Mouse (Mus musculus) neural tube, embryonic 14.5 days (tissue): Measurements from ENCODE around the gene Gramd1b. TPM values are rescaled to one million over a fixed set of nuclear protein-coding genes. Genes with fewer than 3 reads are reported as not detected.

Experiments used
- ATAC-seq: fragments of 200-750 bp; cut with Nextera tagmentation; 2 replicates; pipeline ENCODE4 v1.8.0; 2017; ENCODE audit warnings: low read depth, mild to moderate bottlenecking, moderate TSS enrichment, moderate library complexity
- H3K27ac ChIP-seq: fragments of 300-500 bp; sonication (generic); 2 replicates; pipeline ENCODE4 v1.5.1; 2014; ENCODE audit warnings: low read depth, mild to moderate bottlenecking, control low read depth, low read length, moderate library complexity, mixed read lengths
- H3K27me3 ChIP-seq: fragments of 300-500 bp; sonication (generic); 2 replicates; pipeline ENCODE4 v1.6.1; 2014; ENCODE audit warnings: low read length; ENCODE audit not compliant: control insufficient read depth, insufficient read depth
- H3K36me3 ChIP-seq: fragments of 300-500 bp; sonication (generic); 2 replicates; pipeline ENCODE4 v1.6.1; 2014; ENCODE audit warnings: low read length, mixed read lengths; ENCODE audit not compliant: control insufficient read depth, insufficient read depth
- H3K4me1 ChIP-seq: fragments of 300-500 bp; sonication (generic); 2 replicates; pipeline ENCODE4 v1.6.1; 2014; ENCODE audit warnings: low read length; ENCODE audit not compliant: control insufficient read depth, insufficient read depth
- H3K4me2 ChIP-seq: fragments of 300-500 bp; sonication (generic); 2 replicates; pipeline ENCODE4 v1.6.1; 2014; ENCODE audit warnings: mild to moderate bottlenecking, low read depth, low read length, control low read depth
- H3K4me3 ChIP-seq: fragments of 300-500 bp; sonication (generic); 2 replicates; pipeline ENCODE4 v1.5.1; 2014; ENCODE audit warnings: low read depth, low read length, control low read depth, mixed read lengths
- H3K9ac ChIP-seq: fragments of 300-500 bp; sonication (generic); replicated peaks from 2 replicates; pipeline ENCODE4 v1.6.1; 2014; ENCODE audit warnings: low read depth, mild to moderate bottlenecking, control low read depth, low read length, mixed read lengths
- H3K9me3 ChIP-seq: fragments of 300-500 bp; sonication (generic); 2 replicates; pipeline ENCODE4 v1.6.1; 2016; ENCODE audit warnings: low read length; ENCODE audit not compliant: control insufficient read depth
- WGBS: fragments of 180-500 bp; shearing (Covaris S2); extraction: QIAGEN DNeasy Blood & Tissue Kit; methylation state at CpG from one replicate; pipeline ENCODE4 v1.1.7; 2014; 5-methylcytosine and 5-hydroxymethylcytosine counted together
- polyA plus RNA-seq: library from polyadenylated mRNA; unstranded; fragments of >200 nt; fragmentation: Nextera tagmentation; extraction: Ambion mirVana; gene quantifications from 2 replicates; pipeline ENCODE4 v1.2.1, GENCODE M21; 2014

Gene Gramd1b
- polyA plus RNA-seq, 1 experiment from 2014 or later, result 13.9 TPM

DNA sequence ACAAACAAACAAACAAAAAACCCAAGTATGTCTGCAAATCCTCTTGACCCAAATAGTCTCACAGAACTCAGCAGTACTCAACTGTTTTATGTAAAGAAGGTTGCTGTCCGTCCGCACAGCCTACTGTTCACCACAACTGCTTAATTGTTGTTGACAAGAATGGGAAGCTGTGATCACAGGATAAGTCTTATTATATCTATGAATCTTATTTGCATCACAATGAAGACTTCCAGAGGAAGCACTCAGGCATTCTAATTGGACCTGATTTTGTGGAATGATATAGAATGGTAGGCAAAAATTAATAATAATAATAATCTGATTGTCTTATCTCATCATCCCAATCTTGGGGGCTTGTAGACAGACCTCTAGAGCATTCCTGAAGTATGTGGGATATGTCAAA lies 181.1 kb downstream of the Gramd1b start:
- no peak overlapping the region for H3K4me3 ChIP-seq
- ATAC-seq, result no peak
- WGBS, result 36% methylated on average over 2 of the region's 2 CpGs

GRCm38 (mm10) chr9:40349554-40349953 lies 181.6 kb downstream of the Gramd1b start:
- 80% methylated on average over 4 of the region's 4 CpGs for WGBS
- no peak for ATAC-seq

More for the DNA sequence above, 181.1 kb downstream of the Gramd1b start:
- Histone ChIP-seq H3K4me1 (peaks cover 8% of the 10 kb centered on the region), H3K9me3 (no peaks in the 10 kb centered on the region), H3K27me3 (no peaks in the 10 kb centered on the region), H3K27ac (no peak overlapping the region), H3K9ac (no peak overlapping the region), H3K36me3 (no peaks in the 10 kb centered on the region), H3K4me2 (no peak overlapping the region)

DNA sequence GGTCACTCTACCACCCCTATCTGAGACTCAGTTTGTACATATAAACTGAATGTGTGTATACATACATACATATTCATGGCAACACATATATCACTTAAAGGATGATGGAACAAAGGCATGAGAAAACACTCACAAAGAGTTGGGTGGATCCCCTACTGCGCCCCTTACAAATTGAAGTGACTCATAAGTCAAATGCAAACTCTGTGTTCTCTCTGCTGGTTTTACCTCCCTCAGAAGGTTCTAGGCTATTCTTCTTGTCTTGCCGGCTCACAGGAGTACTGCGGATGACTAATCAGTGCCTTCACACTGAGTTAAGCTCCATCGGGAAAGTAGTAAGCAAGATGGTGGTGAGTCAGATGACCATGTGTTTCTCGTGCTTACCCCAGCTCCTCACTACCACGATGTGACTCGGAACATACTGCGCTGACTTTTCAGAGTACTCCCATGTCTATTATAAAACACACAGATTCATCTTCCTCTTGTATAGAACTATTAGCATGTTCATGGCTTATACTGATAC lies 182.4 kb downstream of the Gramd1b start:
- 88% methylated on average over 8 of the region's 8 CpGs for WGBS
- Histone ChIP-seq H3K9ac (no peak overlapping the region), H3K4me1 (peaks cover 14% of the 10 kb centered on the region), H3K4me2 (no peak overlapping the region), H3K9me3 (no peaks in the 10 kb centered on the region), H3K27me3 (no peaks in the 10 kb centered on the region), H3K36me3 (no peaks in the 10 kb centered on the region), H3K4me3 (no peak overlapping the region), H3K27ac (no peak overlapping the region)
- no peak for ATAC-seq

More at GRCm38 (mm10) chr9:40349554-40349953, 181.6 kb downstream of the Gramd1b start:
- H3K4me1 ChIP-seq, result peaks cover 13% of the 10 kb centered on the region
- H3K36me3 ChIP-seq, result no peaks in the 10 kb centered on the region
- H3K9me3 ChIP-seq, result no peaks in the 10 kb centered on the region
- no peaks in the 10 kb centered on the region for H3K27me3 ChIP-seq
- H3K4me3 ChIP-seq, result no peak overlapping the region
- H3K9ac ChIP-seq, result no peak overlapping the region
- H3K27ac ChIP-seq, result no peak overlapping the region
- no peak overlapping the region for H3K4me2 ChIP-seq

DNA sequence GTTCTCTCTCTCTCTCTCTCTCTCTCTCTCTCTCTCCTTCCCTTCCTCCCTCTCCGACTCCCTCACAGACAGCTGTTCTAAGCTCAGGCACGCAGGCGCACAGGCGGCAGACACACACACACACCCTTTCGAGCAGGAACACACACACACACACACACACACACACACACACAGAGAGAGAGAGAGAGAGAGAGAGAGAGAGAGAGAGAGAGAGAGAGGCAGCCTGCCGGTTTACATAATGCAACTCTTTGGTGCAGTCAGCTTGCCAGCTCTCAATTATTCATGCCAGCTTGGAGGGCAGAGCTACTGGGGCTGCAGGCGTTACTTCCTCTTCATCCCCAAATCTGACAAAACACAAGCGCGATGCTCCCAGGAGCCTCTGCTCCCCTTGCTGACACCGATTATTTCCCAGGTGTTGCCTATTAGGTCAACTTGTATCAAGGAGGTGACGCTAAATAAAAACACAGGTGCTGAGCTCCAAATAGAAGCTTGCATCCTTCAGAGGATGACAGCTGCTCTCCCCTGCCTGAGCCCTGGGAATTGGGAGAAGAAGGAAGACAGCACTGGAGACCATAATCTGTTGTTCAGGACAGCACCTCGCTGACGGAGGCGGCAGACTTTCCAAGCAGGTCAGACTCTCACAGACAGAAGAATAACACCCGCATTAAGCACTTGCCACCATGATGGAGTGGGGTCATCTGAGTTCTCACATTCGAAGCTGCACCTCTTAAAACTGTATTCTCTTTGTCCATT lies 184.8 kb downstream of the Gramd1b start:
- Histone ChIP-seq H3K27ac (peak overlapping the region; percentile 83), H3K4me2 (peak overlapping the region; percentile 61), H3K9ac (peak overlapping the region; percentile 59), H3K27me3 (no peaks in the 10 kb centered on the region), H3K4me1 (peaks cover 14% of the 10 kb centered on the region), H3K9me3 (no peaks in the 10 kb centered on the region), H3K36me3 (no peaks in the 10 kb centered on the region), H3K4me3 (peak overlapping the region; percentile 31)
- ATAC-seq, result peak; percentile 89
- WGBS, result 8% methylated on average over 16 of the region's 16 CpGs

DNA sequence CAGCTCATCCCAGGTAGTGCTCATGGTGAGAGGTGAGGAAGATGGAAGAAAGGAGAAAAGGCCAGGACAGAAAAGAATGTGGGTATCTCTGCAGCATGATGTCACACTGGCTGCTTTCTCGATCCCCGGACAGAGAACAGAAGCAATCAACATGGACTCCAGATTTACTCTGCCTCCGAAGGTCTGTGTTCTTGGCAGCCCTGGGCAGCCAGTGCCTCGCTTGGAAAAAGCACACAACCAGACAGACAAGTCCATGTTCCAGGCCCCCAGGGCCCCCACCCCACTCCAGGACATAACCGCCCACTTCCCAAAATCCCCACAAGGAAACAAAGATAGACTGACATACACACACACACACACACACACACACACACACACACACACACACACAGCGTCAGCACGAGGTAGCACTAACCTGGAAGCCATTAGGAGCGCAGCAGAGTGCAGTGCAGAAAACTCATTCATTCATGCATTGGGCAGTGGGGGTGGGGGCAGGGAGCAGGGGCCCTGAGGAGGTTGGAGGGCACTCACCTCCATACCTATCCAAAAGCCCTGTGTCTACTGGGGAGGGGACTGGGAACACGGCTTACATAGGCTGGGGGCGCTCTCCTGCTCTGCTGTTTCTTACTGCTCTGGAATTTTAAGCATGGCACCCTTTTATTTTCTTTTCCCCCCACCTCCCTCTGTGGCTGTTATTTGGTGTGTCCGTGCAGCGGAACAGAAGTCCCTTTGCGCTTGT lies 185.5 kb downstream of the Gramd1b start:
- Histone ChIP-seq H3K4me2 (peak overlapping the region; percentile 61), H3K9ac (peak overlapping the region; percentile 59), H3K4me3 (peak overlapping the region; percentile 31), H3K4me1 (peaks cover 14% of the 10 kb centered on the region), H3K9me3 (no peaks in the 10 kb centered on the region), H3K27ac (peak overlapping the region; percentile 83), H3K36me3 (no peaks in the 10 kb centered on the region), H3K27me3 (no peaks in the 10 kb centered on the region)
- 26% methylated on average over 13 of the region's 13 CpGs for WGBS
- peak; percentile 79 for ATAC-seq

DNA sequence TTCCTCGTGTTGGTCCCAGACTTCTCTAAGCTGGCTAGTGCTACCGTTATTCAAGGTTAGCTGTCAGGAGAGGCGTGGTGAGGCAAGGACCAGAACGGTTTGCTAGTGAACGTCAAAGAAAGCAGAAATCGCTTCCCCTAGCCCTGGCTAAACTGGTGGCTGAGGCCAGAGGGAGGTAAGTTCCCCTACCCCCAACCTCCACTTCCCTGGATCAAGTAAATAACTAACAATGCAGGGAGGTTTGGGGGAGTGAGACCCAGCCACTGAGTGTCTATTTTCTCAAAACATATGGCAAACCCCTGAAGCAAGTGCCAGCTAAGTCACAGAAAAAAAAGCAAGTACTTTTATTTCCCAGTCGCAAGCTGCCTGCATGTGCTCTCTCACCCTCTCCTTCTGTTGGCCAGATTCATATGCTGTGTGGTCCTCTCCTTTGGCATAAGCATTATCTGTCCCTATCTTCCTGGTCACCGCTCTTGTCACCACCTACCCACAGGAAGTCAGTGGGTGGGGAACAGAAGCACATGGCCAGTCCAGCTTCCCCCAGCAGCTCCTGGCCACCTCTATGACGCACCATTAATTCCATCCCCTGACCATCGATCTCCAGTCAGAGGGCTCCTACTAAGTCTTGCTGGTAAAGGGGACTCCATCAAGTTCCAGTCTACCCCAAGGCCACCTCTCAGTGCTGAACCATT lies 186.2 kb downstream of the Gramd1b start:
- Histone ChIP-seq H3K4me2 (peak overlapping the region; percentile 61), H3K27me3 (no peaks in the 10 kb centered on the region), H3K27ac (peak overlapping the region; percentile 83), H3K36me3 (no peaks in the 10 kb centered on the region), H3K4me3 (peak overlapping the region; percentile 31), H3K9ac (peak overlapping the region; percentile 59), H3K9me3 (no peaks in the 10 kb centered on the region), H3K4me1 (peaks cover 14% of the 10 kb centered on the region)
- WGBS, result 60% methylated on average over 10 of the region's 10 CpGs
- ATAC-seq, result peak; percentile 29

- 94% methylated on average over 7 of the region's 7 CpGs for WGBS
- ATAC-seq, result no peak
- no peak overlapping the region for H3K9ac ChIP-seq
- H3K27ac ChIP-seq, result no peak overlapping the region
- no peaks in the 10 kb centered on the region for H3K36me3 ChIP-seq
- no peaks in the 10 kb centered on the region for H3K9me3 ChIP-seq
- H3K4me3 ChIP-seq, result no peak overlapping the region
- no peaks in the 10 kb centered on the region for H3K27me3 ChIP-seq
- no peak overlapping the region; the same call in 1 of the 2 replicates for H3K4me2 ChIP-seq
- peaks cover 14% of the 10 kb centered on the region for H3K4me1 ChIP-seq
Observed at GRCm38 (mm10) chr9:40343828-40344227, 187.4 kb downstream of the Gramd1b start.

- WGBS, result 94% methylated on average over 9 of the region's 9 CpGs
- H3K9ac ChIP-seq, result no peak overlapping the region
- H3K27ac ChIP-seq, result no peak overlapping the region
- ATAC-seq, result no peak
- H3K9me3 ChIP-seq, result no peaks in the 10 kb centered on the region
- H3K4me1 ChIP-seq, result peaks cover 14% of the 10 kb centered on the region
- H3K4me2 ChIP-seq, result no peak overlapping the region
- H3K4me3 ChIP-seq, result no peak overlapping the region
- H3K27me3 ChIP-seq, result no peaks in the 10 kb centered on the region
- no peaks in the 10 kb centered on the region for H3K36me3 ChIP-seq
Observed at GRCm38 (mm10) chr9:40343053-40343652, 188.0 kb downstream of the Gramd1b start.
